Mouse (Mus musculus) ovary, adult 10 weeks (tissue): ENCODE measurements around the gene Cops6. TPM values are rescaled to one million over a fixed set of nuclear protein-coding genes. Genes with fewer than 3 reads are reported as not detected.

Source experiments
- polyA plus RNA-seq: library from polyadenylated mRNA; stranded (reverse); fragments of 350-450 nt; fragmentation: Illumina TruSeq; extraction: RNeasy Lipid Tissue Mini Kit (QIAGEN cat#74804); gene quantifications from one replicate; pipeline ENCODE4 v1.2.3, GENCODE M21; 2014

The Cops6 gene
- 66.2 TPM for polyA plus RNA-seq

GRCm38 (mm10) chr5:138160842-138161665, at the start of gene Cops6:
Cops6 (plus strand) TSS chr5:138161071.

DNA sequence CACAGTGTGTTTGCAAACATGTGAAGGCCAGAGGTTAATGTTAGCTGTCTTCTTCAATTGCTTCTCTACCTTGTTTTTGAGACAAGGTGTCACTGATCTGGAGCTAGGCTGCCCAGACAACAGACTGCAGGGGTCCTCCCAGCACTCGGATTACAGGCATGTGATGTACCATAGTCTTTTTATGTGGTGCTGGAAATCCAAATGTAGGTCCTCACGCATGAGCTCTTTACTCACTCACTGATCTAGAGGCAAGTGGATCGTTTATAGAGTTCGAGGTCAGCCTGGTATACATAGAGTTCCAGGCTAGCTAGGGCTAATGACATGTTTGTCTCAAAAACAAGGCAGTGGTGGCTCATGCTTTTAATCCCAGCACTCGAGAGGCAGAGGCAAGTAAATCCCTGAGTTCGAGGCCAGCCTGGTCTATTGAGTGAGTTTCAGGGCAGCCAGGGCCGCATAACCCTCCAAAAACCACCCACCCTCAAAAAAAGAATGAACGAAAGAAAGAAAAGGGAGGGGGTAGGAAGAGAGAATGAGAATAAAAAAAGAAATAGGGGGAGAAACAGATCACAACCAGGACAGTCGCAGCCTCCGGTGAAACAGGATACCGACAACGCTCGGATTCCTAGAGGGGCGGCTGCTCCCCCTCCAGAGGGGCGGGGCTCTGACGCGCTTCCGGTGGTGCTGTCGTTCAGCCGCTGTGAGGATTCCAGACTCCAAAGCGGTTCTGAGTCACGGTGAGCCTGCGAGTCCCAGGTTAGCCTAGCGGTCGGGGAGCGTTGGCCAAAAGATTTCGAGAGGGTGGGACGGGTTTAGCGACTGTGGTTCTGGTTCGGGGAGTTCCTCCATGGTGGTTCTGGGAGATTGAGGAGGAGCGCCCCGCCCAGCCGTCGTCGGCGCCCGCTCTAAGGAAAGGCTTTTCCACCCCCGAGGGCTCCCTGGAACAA, 44.3 kb upstream of the Cops6 start, which contains the start of gene Zscan21:
TSS of gene Zscan21 (plus strand) at position 649 of the 944 bp plus-strand sequence.

GRCm38 (mm10) chr5:138155443-138155976, 5.4 kb upstream of the Cops6 start, which contains the start of gene Zfp113:
Zfp113 (minus strand) TSS chr5:138155744.

GRCm38 (mm10) chr5:138171695-138172491, 11.0 kb downstream of the Cops6 start, which contains the start of the genes Ap4m1 and Mcm7:
Ap4m1 (plus strand) TSS chr5:138172002.
Mcm7 (minus strand) TSS chr5:138172422.

GRCm38 (mm10) chr5:138186950-138187638, 26.2 kb downstream of the Cops6 start, which contains the start of the genes Taf6 and Cnpy4:
Taf6 (minus strand) TSS chr5:138187451.
Cnpy4 (plus strand) TSS chr5:138187485.

GRCm38 (mm10) chr5:138193771-138194727, 33.2 kb downstream of the Cops6 start, which contains the start of gene Mblac1:
Mblac1 (plus strand) TSS chr5:138194314.

Other genes starting within 250 kb of the Cops6 start
- not detected for gene Cyp3a13, start 239.5 kb upstream of the Cops6 start, polyA plus RNA-seq
- 6.4 TPM for gene Gjc3, start 198.0 kb upstream of the Cops6 start, polyA plus RNA-seq
- gene Azgp1, start 179.6 kb upstream of the Cops6 start, polyA plus RNA-seq = not detected
- gene Smok3a, start 139.8 kb upstream of the Cops6 start, polyA plus RNA-seq = not detected
- not detected for gene Smok3b, start 139.6 kb upstream of the Cops6 start, polyA plus RNA-seq
- not detected for gene Smok3c, start 107.9 kb upstream of the Cops6 start, polyA plus RNA-seq
- 67.3 TPM for gene Zkscan1, start 76.0 kb upstream of the Cops6 start, polyA plus RNA-seq
- 20.4 TPM for gene Zscan21, start 44.2 kb upstream of the Cops6 start, polyA plus RNA-seq
- gene Zfp113, start 5.3 kb upstream of the Cops6 start, polyA plus RNA-seq = 36.9 TPM
- 4.1 TPM for gene Ap4m1, start 10.9 kb downstream of the Cops6 start, polyA plus RNA-seq
- gene Mcm7, start 11.4 kb downstream of the Cops6 start, polyA plus RNA-seq = 28.4 TPM
- gene Taf6, start 26.4 kb downstream of the Cops6 start, polyA plus RNA-seq = 3.8 TPM
- gene Cnpy4, start 26.4 kb downstream of the Cops6 start, polyA plus RNA-seq = 35.7 TPM
- gene Mblac1, start 33.2 kb downstream of the Cops6 start, polyA plus RNA-seq = 0.48 TPM
- gene Nxpe5, start 64.8 kb downstream of the Cops6 start, polyA plus RNA-seq = 0.54 TPM
- not detected for gene Lamtor4, start 94.4 kb downstream of the Cops6 start, polyA plus RNA-seq
- 0.51 TPM for gene BC037034, start 103.0 kb downstream of the Cops6 start, polyA plus RNA-seq
- gene Gal3st4, start 111.8 kb downstream of the Cops6 start, polyA plus RNA-seq = 0.54 TPM
- not detected for gene Gm43720, start 118.9 kb downstream of the Cops6 start, polyA plus RNA-seq
- gene Gpc2, start 118.9 kb downstream of the Cops6 start, polyA plus RNA-seq = 1.1 TPM
- 0.68 TPM for gene Stag3, start 119.2 kb downstream of the Cops6 start, polyA plus RNA-seq
- not detected for gene Pvrig, start 180.9 kb downstream of the Cops6 start, polyA plus RNA-seq